Mouse (Mus musculus) forebrain, embryonic 12.5 days (tissue): ENCODE data around the gene Tmem273. TPM values are rescaled to one million over a fixed set of nuclear protein-coding genes. Genes with fewer than 3 reads are reported as not detected.

ENCODE experiments used
- ATAC-seq: fragments of 200-750 bp; cut with Nextera tagmentation; 2 replicates; pipeline ENCODE4 v1.8.0; 2017; ENCODE audit warnings: moderate TSS enrichment; ENCODE audit not compliant: low FRiP score
- H3K27ac ChIP-seq: fragments of 300-500 bp; sonication (generic); 2 replicates; pipeline ENCODE4 v1.5.1; 2016; ENCODE audit warnings: mild to moderate bottlenecking
- H3K27me3 ChIP-seq: fragments of 300-500 bp; sonication (generic); 2 replicates; pipeline ENCODE4 v1.6.1; 2016; ENCODE audit warnings: mild to moderate bottlenecking
- H3K36me3 ChIP-seq: fragments of 300-500 bp; sonication (generic); replicated peaks from 2 replicates; pipeline ENCODE4 v1.6.1; 2016; ENCODE audit warnings: mild to moderate bottlenecking
- H3K4me1 ChIP-seq: fragments of 300-500 bp; sonication (generic); 2 replicates; pipeline ENCODE4 v1.6.1; 2016
- H3K4me2 ChIP-seq: fragments of 300-500 bp; sonication (generic); 2 replicates; pipeline ENCODE4 v1.6.1; 2016; ENCODE audit warnings: mild to moderate bottlenecking, moderate library complexity
- H3K4me3 ChIP-seq: fragments of 300-500 bp; sonication (generic); replicated peaks from 2 replicates; pipeline ENCODE4 v1.5.1; 2016; ENCODE audit warnings: mild to moderate bottlenecking
- H3K9ac ChIP-seq: fragments of 300-500 bp; sonication (generic); 2 replicates; pipeline ENCODE4 v1.6.1; 2016; ENCODE audit warnings: mild to moderate bottlenecking
- H3K9me3 ChIP-seq: fragments of 300-500 bp; sonication (generic); 2 replicates; pipeline ENCODE4 v1.6.1; 2016
- WGBS: fragments of 180-500 bp; shearing (Covaris S2); methylation state at CpG from one replicate; pipeline ENCODE4 v1.1.7; 2016; 5-methylcytosine and 5-hydroxymethylcytosine counted together
- polyA plus RNA-seq: library from polyadenylated mRNA; unstranded; fragments of >200 nt; fragmentation: Nextera tagmentation; extraction: Ambion mirVana; gene quantifications from 2 replicates; pipeline ENCODE4 v1.2.1, GENCODE M21; 2016

Tmem273 gene
- polyA plus RNA-seq = 0.20 TPM in 1 of 2 replicates, not detected in the other

- H3K36me3 ChIP-seq = no peaks in the 10 kb centered on the region
- ATAC-seq = no peak
- H3K4me3 ChIP-seq = no peak within 1 kb of the TSS
- no peaks in the 10 kb centered on the region for H3K27me3 ChIP-seq
- no peaks in the 10 kb centered on the region for H3K9me3 ChIP-seq
- H3K9ac ChIP-seq = no peak within 1 kb of the TSS
- no peaks in the 10 kb centered on the region for H3K4me1 ChIP-seq
- H3K27ac ChIP-seq = no peak within 1 kb of the TSS
- H3K4me2 ChIP-seq = no peak within 1 kb of the TSS
- 81% methylated on average over 3 of the region's 3 CpGs for WGBS
Observed at GRCm38 (mm10) chr14:32785556-32786130, at the start of gene Tmem273. TSS of gene Tmem273 (plus strand) at chr14:32785963.

- 86% methylated on average over 6 of the region's 6 CpGs for WGBS
- Histone ChIP-seq H3K27ac (no peak overlapping the region), H3K4me1 (no peaks in the 10 kb centered on the region)
Observed at GRCm38 (mm10) chr14:32736561-32736960, 49.2 kb upstream of the Tmem273 start.

GRCm38 (mm10) chr14:32738586-32738985 lies 47.2 kb upstream of the Tmem273 start:
- no peaks in the 10 kb centered on the region for H3K4me1 ChIP-seq
- 91% methylated on average over 5 of the region's 5 CpGs for WGBS
- H3K36me3 ChIP-seq = no peaks in the 10 kb centered on the region
- H3K27ac ChIP-seq = no peak overlapping the region
- no peak overlapping the region for H3K9ac ChIP-seq
- ATAC-seq = no peak
- H3K4me2 ChIP-seq = no peak overlapping the region
- peaks cover 9% of the 10 kb centered on the region for H3K9me3 ChIP-seq
- H3K27me3 ChIP-seq = no peaks in the 10 kb centered on the region
- no peak overlapping the region for H3K4me3 ChIP-seq

More at GRCm38 (mm10) chr14:32736561-32736960, 49.2 kb upstream of the Tmem273 start:
- H3K9me3 ChIP-seq = peaks cover 9% of the 10 kb centered on the region
- H3K4me3 ChIP-seq = no peak overlapping the region
- no peaks in the 10 kb centered on the region for H3K27me3 ChIP-seq
- no peak for ATAC-seq
- H3K4me2 ChIP-seq = no peak overlapping the region
- H3K9ac ChIP-seq = no peak overlapping the region
- no peaks in the 10 kb centered on the region for H3K36me3 ChIP-seq

- H3K27me3 ChIP-seq = no peaks in the 10 kb centered on the region
- H3K4me1 ChIP-seq = no peaks in the 10 kb centered on the region
- H3K9me3 ChIP-seq = no peaks in the 10 kb centered on the region
- no peak overlapping the region for H3K4me3 ChIP-seq
- no peak overlapping the region for H3K9ac ChIP-seq
- ATAC-seq = no peak
- WGBS = 79% methylated on average over 6 of the region's 6 CpGs
- H3K27ac ChIP-seq = no peak overlapping the region
- H3K4me2 ChIP-seq = no peak overlapping the region
- H3K36me3 ChIP-seq = no peaks in the 10 kb centered on the region
Observed at GRCm38 (mm10) chr14:32748519-32748918, 37.2 kb upstream of the Tmem273 start.

GRCm38 (mm10) chr14:32750727-32751126 lies 35.0 kb upstream of the Tmem273 start:
- 90% methylated on average over 6 of the region's 6 CpGs for WGBS

GRCm38 (mm10) chr14:32754286-32754685 lies 31.5 kb upstream of the Tmem273 start:
- no peaks in the 10 kb centered on the region for H3K4me1 ChIP-seq
- no peak overlapping the region for H3K4me2 ChIP-seq
- H3K9ac ChIP-seq = no peak overlapping the region
- ATAC-seq = no peak
- WGBS = 85% methylated on average over 1 of the region's 1 CpGs
- no peaks in the 10 kb centered on the region for H3K9me3 ChIP-seq
- H3K36me3 ChIP-seq = no peaks in the 10 kb centered on the region
- no peak overlapping the region for H3K4me3 ChIP-seq
- no peaks in the 10 kb centered on the region for H3K27me3 ChIP-seq
- H3K27ac ChIP-seq = no peak overlapping the region

More at GRCm38 (mm10) chr14:32750727-32751126, 35.0 kb upstream of the Tmem273 start:
- Histone ChIP-seq H3K27me3 (no peaks in the 10 kb centered on the region), H3K4me3 (no peak overlapping the region), H3K27ac (no peak overlapping the region), H3K36me3 (no peaks in the 10 kb centered on the region), H3K9ac (no peak overlapping the region), H3K9me3 (no peaks in the 10 kb centered on the region), H3K4me2 (no peak overlapping the region), H3K4me1 (no peaks in the 10 kb centered on the region)
- no peak for ATAC-seq

GRCm38 (mm10) chr14:32762177-32762576 lies 23.6 kb upstream of the Tmem273 start:
- Histone ChIP-seq H3K4me1 (no peaks in the 10 kb centered on the region), H3K4me3 (no peak overlapping the region), H3K9me3 (no peaks in the 10 kb centered on the region), H3K27me3 (no peaks in the 10 kb centered on the region), H3K36me3 (no peaks in the 10 kb centered on the region), H3K27ac (no peak overlapping the region), H3K9ac (no peak overlapping the region), H3K4me2 (no peak overlapping the region)
- no peak for ATAC-seq
- 100% methylated on average over 1 of the region's 1 CpGs for WGBS

GRCm38 (mm10) chr14:32770563-32770962 lies 15.2 kb upstream of the Tmem273 start:
- H3K9ac ChIP-seq = no peak overlapping the region
- no peaks in the 10 kb centered on the region for H3K4me1 ChIP-seq
- no peak overlapping the region for H3K4me3 ChIP-seq
- H3K9me3 ChIP-seq = no peaks in the 10 kb centered on the region
- 86% methylated on average over 6 of the region's 6 CpGs for WGBS
- no peak overlapping the region for H3K27ac ChIP-seq
- H3K4me2 ChIP-seq = no peak overlapping the region
- ATAC-seq = no peak
- H3K36me3 ChIP-seq = no peaks in the 10 kb centered on the region
- no peaks in the 10 kb centered on the region for H3K27me3 ChIP-seq

GRCm38 (mm10) chr14:32772085-32772484 lies 13.7 kb upstream of the Tmem273 start:
- Histone ChIP-seq H3K4me1 (no peaks in the 10 kb centered on the region), H3K9me3 (no peaks in the 10 kb centered on the region), H3K9ac (no peak overlapping the region), H3K27ac (no peak overlapping the region), H3K4me2 (no peak overlapping the region), H3K27me3 (no peaks in the 10 kb centered on the region), H3K36me3 (no peaks in the 10 kb centered on the region), H3K4me3 (no peak overlapping the region)
- WGBS = 92% methylated on average over 4 of the region's 4 CpGs
- ATAC-seq = no peak

GRCm38 (mm10) chr14:32772791-32773190 lies 13.0 kb upstream of the Tmem273 start:
- no peak for ATAC-seq
- WGBS = 43% methylated on average over 3 of the region's 3 CpGs
- no peaks in the 10 kb centered on the region for H3K27me3 ChIP-seq

GRCm38 (mm10) chr14:32773456-32773855 lies 12.3 kb upstream of the Tmem273 start:
- no peaks in the 10 kb centered on the region for H3K9me3 ChIP-seq
- no peaks in the 10 kb centered on the region for H3K36me3 ChIP-seq
- no peak overlapping the region for H3K4me2 ChIP-seq
- no peak overlapping the region for H3K4me3 ChIP-seq
- no peak overlapping the region for H3K27ac ChIP-seq
- H3K9ac ChIP-seq = no peak overlapping the region
- WGBS = 85% methylated on average over 3 of the region's 3 CpGs
- ATAC-seq = no peak
- H3K4me1 ChIP-seq = no peaks in the 10 kb centered on the region
- H3K27me3 ChIP-seq = no peaks in the 10 kb centered on the region

More at GRCm38 (mm10) chr14:32772791-32773190, 13.0 kb upstream of the Tmem273 start:
- H3K36me3 ChIP-seq = no peaks in the 10 kb centered on the region
- no peak overlapping the region for H3K4me3 ChIP-seq
- H3K9ac ChIP-seq = no peak overlapping the region
- no peak overlapping the region for H3K4me2 ChIP-seq
- H3K4me1 ChIP-seq = no peaks in the 10 kb centered on the region
- H3K9me3 ChIP-seq = no peaks in the 10 kb centered on the region
- H3K27ac ChIP-seq = no peak overlapping the region

- WGBS = 88% methylated on average over 7 of the region's 7 CpGs
- ATAC-seq = no peak
Observed at GRCm38 (mm10) chr14:32776077-32776476, 9.7 kb upstream of the Tmem273 start.

GRCm38 (mm10) chr14:32778362-32778761 lies 7.4 kb upstream of the Tmem273 start:
- H3K27me3 ChIP-seq = no peaks in the 10 kb centered on the region
- no peak overlapping the region for H3K4me2 ChIP-seq
- ATAC-seq = no peak
- no peaks in the 10 kb centered on the region for H3K4me1 ChIP-seq
- 73% methylated on average over 3 of the region's 3 CpGs for whole genome bisulfite sequencing
- H3K36me3 ChIP-seq = no peaks in the 10 kb centered on the region
- no peak overlapping the region for H3K4me3 ChIP-seq
- H3K9ac ChIP-seq = no peak overlapping the region
- H3K27ac ChIP-seq = no peak overlapping the region
- no peaks in the 10 kb centered on the region for H3K9me3 ChIP-seq

More at GRCm38 (mm10) chr14:32776077-32776476, 9.7 kb upstream of the Tmem273 start:
- no peaks in the 10 kb centered on the region for H3K36me3 ChIP-seq
- H3K9ac ChIP-seq = no peak overlapping the region
- H3K9me3 ChIP-seq = no peaks in the 10 kb centered on the region
- no peak overlapping the region for H3K4me2 ChIP-seq
- no peak overlapping the region for H3K4me3 ChIP-seq
- H3K27ac ChIP-seq = no peak overlapping the region
- H3K27me3 ChIP-seq = no peaks in the 10 kb centered on the region
- no peaks in the 10 kb centered on the region for H3K4me1 ChIP-seq
